Comparison of ENCODE assay signal across 11 mouse cellular contexts in the genomic region with DNA sequence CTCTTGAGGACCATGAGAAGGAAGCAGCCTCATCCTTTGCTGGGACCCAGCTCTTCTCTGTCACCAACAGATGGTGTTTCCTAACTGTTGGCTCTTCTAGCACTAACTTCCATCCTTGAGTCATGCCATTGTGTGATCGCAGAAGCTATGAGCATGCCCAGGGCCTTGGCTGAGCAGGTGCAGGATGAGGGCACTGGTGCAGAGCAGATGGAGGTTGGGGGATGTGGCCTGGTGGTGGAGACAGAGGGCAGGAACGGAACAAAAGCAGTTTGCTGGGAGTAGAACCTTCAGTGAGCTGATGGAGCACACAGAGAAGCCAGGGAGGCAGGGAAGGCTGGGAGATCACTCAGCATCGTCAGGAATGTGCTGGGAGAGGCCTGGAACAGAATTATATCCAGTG. TPM values are rescaled to one million over a fixed set of nuclear protein-coding genes. Genes with fewer than 3 reads are reported as not detected.
DNase-seq lines count a peak whose midpoint lies in the region; ATAC-seq lines count a peak whose summit lies in the region.
"Had no signal": no experiment of that assay in that cellular context is flagged by ENCODE, and none has a peak within 500 bp of the region (broad histone marks: within the 10 kb centered on the region; RNA-seq: fewer than 3 reads in every experiment).

No protein-coding gene starts in this region.

- 65% methylated on average over 3 of the region's 3 CpGs for WGBS in hindbrain, embryonic 16.5 days
- WGBS in hindbrain, embryonic 11.5 days, result 64% methylated on average over 3 of the region's 3 CpGs

- ATAC-seq in hindbrain, embryonic 16.5 days, result peak; percentile 37; the same call in 1 of the 2 replicates
- no peak for ATAC-seq in hindbrain, embryonic 11.5 days (ENCODE audit: low FRiP score)
- ATAC-seq: forebrain, embryonic 13.5 days had no signal

- no peak overlapping the region for H3K4me2 ChIP-seq in hindbrain, embryonic 16.5 days (ENCODE audit: low read length)
- no peak overlapping the region for H3K4me2 ChIP-seq in hindbrain, embryonic 11.5 days (replicated peaks; ENCODE audit: low read depth, low read length)
- H3K4me2 ChIP-seq: forebrain, embryonic 13.5 days; liver, embryonic 15.5 days had no signal

- H3K36me3 ChIP-seq in hindbrain, embryonic 16.5 days (ENCODE audit: control insufficient read depth, insufficient read depth, low read length), result no peaks in the 10 kb centered on the region
- H3K36me3 ChIP-seq in hindbrain, embryonic 11.5 days (ENCODE audit: control insufficient read depth, insufficient read depth, low read length), result no peaks in the 10 kb centered on the region
- H3K36me3 ChIP-seq: embryonic facial prominence, embryonic 10.5 days; liver, embryonic 15.5 days had no signal

- H3K9ac ChIP-seq in hindbrain, embryonic 16.5 days (ENCODE audit: low read depth, low read length), result no peak overlapping the region
- H3K9ac ChIP-seq in hindbrain, embryonic 11.5 days (ENCODE audit: low read depth, low read length), result no peak overlapping the region
- H3K9ac ChIP-seq: forebrain, embryonic 13.5 days; liver, embryonic 15.5 days had no signal

- no peak overlapping the region for H3K27ac ChIP-seq in hindbrain, embryonic 16.5 days (ENCODE audit: low read depth, low read length)
- no peak overlapping the region for H3K27ac ChIP-seq in hindbrain, embryonic 11.5 days (ENCODE audit: low read depth, low read length)
- H3K27ac ChIP-seq: embryonic facial prominence, embryonic 10.5 days; forebrain, embryonic 13.5 days; liver, embryonic 15.5 days had no signal

- no peaks in the 10 kb centered on the region for H3K9me3 ChIP-seq in hindbrain, embryonic 16.5 days (ENCODE audit: control insufficient read depth, low read length)
- no peaks in the 10 kb centered on the region for H3K9me3 ChIP-seq in hindbrain, embryonic 11.5 days (ENCODE audit: control insufficient read depth, low read length)
- H3K9me3 ChIP-seq: embryonic facial prominence, embryonic 10.5 days; forebrain, embryonic 13.5 days; liver, embryonic 15.5 days had no signal

- H3K27me3 ChIP-seq in hindbrain, embryonic 16.5 days (replicated peaks; ENCODE audit: control insufficient read depth, insufficient read depth, low read length), result no peaks in the 10 kb centered on the region
- no peaks in the 10 kb centered on the region for H3K27me3 ChIP-seq in hindbrain, embryonic 11.5 days (ENCODE audit: control insufficient read depth, insufficient read depth, low read length)
- H3K27me3 ChIP-seq: forebrain, embryonic 13.5 days; liver, embryonic 15.5 days had no signal

- no peak for DNase-seq in hindbrain, embryonic 11.5 days (ENCODE audit: low spot score)
- DNase-seq in right cerebral cortex, postnatal 10 days (ENCODE audit: low spot score in 2 of 2), result peak; percentile 27 to 48
- DNase-seq in right cerebral cortex, postnatal 14 days, result no peak
- DNase-seq in layer of hippocampus, postnatal 36 days, result peak; percentile 29 to 48
- DNase-seq in thymus, postnatal 4 days, result peak; percentile 54
- DNase-seq in kidney, adult 8-10 months, result no peak
- DNase-seq: kidney, adult 2 months had no signal

- no peaks in the 10 kb centered on the region for H3K4me1 ChIP-seq in hindbrain, embryonic 16.5 days (ENCODE audit: control insufficient read depth, insufficient read depth, low read depth, low read length)
- no peaks in the 10 kb centered on the region for H3K4me1 ChIP-seq in hindbrain, embryonic 11.5 days (replicated peaks; ENCODE audit: control insufficient read depth, insufficient read depth, low read length)
- H3K4me1 ChIP-seq: forebrain, embryonic 13.5 days; liver, embryonic 15.5 days had no signal

- no peak overlapping the region for H3K4me3 ChIP-seq in hindbrain, embryonic 16.5 days (ENCODE audit: low read length)
- no peak overlapping the region for H3K4me3 ChIP-seq in hindbrain, embryonic 11.5 days (ENCODE audit: low read depth, low read length)
- H3K4me3 ChIP-seq: embryonic facial prominence, embryonic 10.5 days; forebrain, embryonic 13.5 days; liver, embryonic 15.5 days had no signal

RNA-seq across cellular contexts. Expression of a gene that starts 8.7 kb away (rescaled TPM):
- polyA plus RNA-seq in hindbrain, embryonic 16.5 days (2015; fragmentation: Nextera tagmentation; extraction: Ambion mirVana), result 3.7 and 7.4 TPM in 2 replicates
- polyA plus RNA-seq in hindbrain, embryonic 11.5 days (2014; fragmentation: Nextera tagmentation; extraction: Ambion mirVana), result 7.9 and 8.0 TPM in 2 replicates
- 1 to 10 TPM; 2.7 to 3.7 TPM for total RNA-seq in layer of hippocampus, postnatal 36 days (2021)

Comparison
In these comparisons a context has a peak if more than half of its experiments do, and no peak if none do; other contexts are left out.
1. DNase-seq: peak in right cerebral cortex, postnatal 10 days (2 of 2), layer of hippocampus, postnatal 36 days (2 of 2) and thymus, postnatal 4 days (single experiment); none in hindbrain, embryonic 11.5 days (single experiment), right cerebral cortex, postnatal 14 days (single experiment) and kidney, adult 8-10 months (0 of 2).